Mouse (Mus musculus) forebrain, embryonic 10.5 days (tissue): ENCODE results near the gene Mtcl1. TPM values are rescaled to one million over a fixed set of nuclear protein-coding genes. Genes with fewer than 3 reads are reported as not detected.

Experiments
- polyA plus RNA-seq: library from polyadenylated mRNA; unstranded; fragments of >200 nt; fragmentation: Nextera tagmentation; extraction: Ambion mirVana; gene quantifications from 2 replicates; pipeline ENCODE4 v1.2.1, GENCODE M21; 2016

Gene Mtcl1
- polyA plus RNA-seq, 1 experiment from 2014 or later = 28.4 TPM

Other genes starting within 250 kb of the Mtcl1 start
- 24.8 and 26.4 TPM in 2 replicates for gene Rab12, start 70.0 kb upstream of the Mtcl1 start, polyA plus RNA-seq
- 0.06 and 0.07 TPM in 2 replicates for gene Themis3, start 144.9 kb upstream of the Mtcl1 start, polyA plus RNA-seq